Mouse (Mus musculus) G1E-ER4 (cell line): ENCODE results near the gene Ppara. TPM values are rescaled to one million over a fixed set of nuclear protein-coding genes. Genes with fewer than 3 reads are reported as not detected.

ENCODE experiments used
- GATA1 ChIP-seq: IDR thresholded peaks from one replicate; pipeline ENCODE4 v1.8.0; 2012; ENCODE audit warnings: low read length, inconsistent platforms
- polyA plus RNA-seq: library from polyadenylated mRNA; stranded (reverse); fragments of >175 nt; gene quantifications from 2 replicates; pipeline ENCODE4 v1.2.3, GENCODE M21; 2012

The Ppara gene
- polyA plus RNA-seq, 1 experiment = not detected

DNA sequence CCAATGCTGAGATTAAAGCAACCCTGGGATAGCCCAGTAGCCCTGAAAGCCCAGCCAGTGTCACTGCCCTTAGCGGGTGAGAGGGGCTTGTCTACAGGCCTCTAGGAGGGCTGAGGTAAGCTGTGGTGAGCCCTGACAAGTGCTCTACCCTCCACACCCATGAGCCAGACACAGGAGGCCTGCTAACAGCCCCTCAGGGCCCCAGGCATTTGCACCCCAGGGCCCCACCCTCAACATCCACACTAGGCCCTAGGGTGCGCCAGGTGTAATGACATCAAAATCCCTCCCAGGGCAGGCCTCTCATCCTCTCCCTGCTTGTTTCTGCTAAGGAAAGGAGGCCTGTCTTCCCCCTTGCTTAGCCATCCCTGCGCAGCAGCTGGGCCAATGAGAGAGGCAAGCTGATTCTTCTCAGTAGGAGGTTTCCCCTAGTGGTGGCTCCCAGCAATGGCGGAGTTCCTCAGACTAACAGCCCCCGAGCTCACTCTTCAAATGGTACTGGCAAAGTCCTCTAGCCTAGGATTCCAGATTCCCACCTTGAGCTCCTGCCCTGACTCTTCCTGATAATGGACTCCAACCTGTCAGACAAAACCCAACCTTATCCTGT is 22.1 kb upstream of the Ppara start:
- no peak for TF ChIP-seq GATA1

- no peak for TF ChIP-seq GATA1
Measured at GRCm38 (mm10) chr15:85713417-85713816, 21.4 kb upstream of the Ppara start.

- TF ChIP-seq GATA1 = no peak
Measured at GRCm38 (mm10) chr15:85715059-85715458, 19.7 kb upstream of the Ppara start.

DNA sequence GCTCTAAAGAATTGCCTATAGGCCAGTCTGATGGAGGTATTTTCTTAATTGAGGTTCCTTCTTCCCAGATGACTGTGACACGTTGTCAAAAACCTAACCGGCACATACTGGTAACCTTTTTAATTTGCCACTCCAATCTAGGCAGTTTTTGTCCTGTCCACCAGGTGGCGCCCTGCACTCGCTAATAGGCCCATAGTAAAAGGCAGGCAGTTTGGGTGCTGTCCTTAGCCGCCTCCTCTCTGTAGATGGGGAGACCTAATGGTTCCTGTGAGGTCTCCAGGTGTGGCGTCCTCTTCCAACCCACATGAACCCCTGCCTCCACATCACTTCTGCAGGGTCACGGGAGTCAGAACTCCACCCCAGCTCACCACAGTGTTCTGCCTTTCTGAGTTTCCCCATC is 18.7 kb upstream of the Ppara start:
- no peak for TF ChIP-seq GATA1

GRCm38 (mm10) chr15:85716591-85716990 is 18.2 kb upstream of the Ppara start:
- TF ChIP-seq GATA1 = no peak

- no peak for TF ChIP-seq GATA1
Measured at GRCm38 (mm10) chr15:85717008-85717407, 17.8 kb upstream of the Ppara start.

DNA sequence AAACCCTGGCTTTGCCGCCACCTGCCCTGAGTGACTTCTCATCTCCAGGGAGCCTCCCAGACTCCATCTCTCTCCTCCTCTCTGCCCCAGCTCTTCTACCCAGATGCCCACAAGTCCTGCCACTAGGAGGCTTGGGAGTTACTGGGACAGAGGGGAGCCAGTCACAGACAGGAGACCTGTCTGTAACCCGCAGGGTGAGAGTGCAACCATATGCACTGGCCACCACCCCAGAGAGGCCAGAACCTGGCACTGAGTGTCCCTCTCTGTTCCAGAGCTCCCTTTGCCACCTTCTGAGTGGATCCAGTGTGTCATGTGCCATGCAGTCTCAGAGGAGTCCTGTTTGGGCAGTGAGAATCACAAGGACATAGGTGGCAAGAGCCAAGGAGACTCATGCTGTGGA is 17.0 kb upstream of the Ppara start:
- no peak for TF ChIP-seq GATA1

DNA sequence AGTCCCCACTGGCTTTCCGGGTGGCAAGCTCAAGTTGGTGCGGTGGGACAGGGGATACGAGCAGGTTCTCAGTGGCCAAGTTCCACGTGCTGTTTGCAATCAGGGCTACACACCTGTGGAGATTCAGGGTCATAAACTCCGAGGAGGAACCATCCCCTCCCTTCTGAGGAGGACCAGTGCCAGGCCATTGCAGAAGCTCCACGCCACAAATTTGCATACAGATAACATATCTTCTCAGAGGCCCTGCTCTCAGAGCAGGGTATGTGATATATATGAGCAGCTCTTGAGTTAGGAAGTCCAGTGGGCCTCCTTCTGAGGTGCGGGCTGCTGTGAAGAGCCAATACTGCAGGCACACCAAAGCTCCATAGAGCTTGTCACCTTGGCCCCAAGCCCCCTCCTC is 15.8 kb upstream of the Ppara start:
- TF ChIP-seq GATA1 = no peak

- no peak for TF ChIP-seq GATA1
Measured at GRCm38 (mm10) chr15:85720366-85720841, 14.4 kb upstream of the Ppara start.

GRCm38 (mm10) chr15:85724271-85725165 is 10.3 kb upstream of the Ppara start:
- TF ChIP-seq GATA1 = no peak

DNA sequence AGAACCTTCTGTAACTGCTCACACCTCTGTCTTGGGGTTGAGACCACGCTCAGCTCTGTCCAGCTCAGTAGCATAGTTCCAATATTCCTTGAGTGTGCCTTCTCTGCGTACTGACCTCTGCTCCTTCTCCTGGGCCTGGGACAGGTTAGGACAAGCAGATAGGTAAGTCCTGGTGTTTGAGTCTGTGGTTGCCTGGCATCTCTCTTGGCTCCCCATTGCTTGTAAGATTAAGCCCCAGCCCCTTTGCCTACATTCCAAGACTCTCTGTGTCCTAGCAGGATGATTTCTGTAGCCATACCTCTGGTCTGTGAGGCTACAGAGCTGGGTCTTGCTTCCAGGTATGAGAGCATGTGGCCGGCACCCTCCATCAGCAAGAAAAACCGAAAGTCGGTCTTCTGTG is 6.6 kb upstream of the Ppara start:
- no peak for TF ChIP-seq GATA1

GRCm38 (mm10) chr15:85729256-85729655 is 5.5 kb upstream of the Ppara start:
- TF ChIP-seq GATA1 = no peak

- no peak for TF ChIP-seq GATA1
Measured at GRCm38 (mm10) chr15:85730027-85730426, 4.8 kb upstream of the Ppara start.

DNA sequence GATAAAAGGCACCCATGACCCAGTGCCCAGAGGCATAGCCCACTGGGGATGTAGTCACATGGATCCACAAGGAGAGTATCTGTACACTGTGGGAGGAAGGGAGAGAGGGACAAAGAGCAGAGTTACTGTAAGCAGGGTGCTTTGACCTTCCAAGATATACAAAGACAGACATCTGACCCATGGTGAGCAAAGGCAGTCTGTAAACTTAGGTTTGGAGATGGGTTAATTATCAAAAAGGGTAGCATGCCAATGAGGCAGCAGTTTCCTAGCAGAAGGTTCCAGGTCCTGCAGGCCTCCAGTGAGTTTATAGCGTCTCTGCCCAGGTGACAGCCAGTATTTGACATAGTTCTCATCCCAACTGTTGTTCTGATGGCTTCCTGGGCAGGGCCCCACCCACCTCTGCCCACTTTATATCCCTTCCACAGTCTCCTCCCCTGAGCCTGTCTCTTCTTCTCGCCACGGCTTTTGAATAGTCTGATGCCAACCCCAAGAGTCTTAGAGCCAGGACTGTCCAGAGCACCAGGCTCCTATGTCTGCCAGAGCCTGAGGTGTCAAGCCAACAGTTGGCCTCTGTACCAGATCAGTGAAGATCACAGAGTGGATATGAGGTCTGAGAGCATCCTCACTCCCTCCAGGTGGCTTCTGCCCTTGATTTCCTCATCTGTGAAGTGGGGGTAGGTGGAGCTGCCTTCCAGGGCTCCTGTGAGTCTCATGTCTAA is 2.7 kb upstream of the Ppara start:
- TF ChIP-seq GATA1 = no peak

- no peak for TF ChIP-seq GATA1
Measured at GRCm38 (mm10) chr15:85732604-85732968, 2.2 kb upstream of the Ppara start.

- TF ChIP-seq GATA1 = no peak
Measured at GRCm38 (mm10) chr15:85733686-85734085, 1.1 kb upstream of the Ppara start.
